Mouse (Mus musculus) left cerebral cortex, postnatal 10 days (tissue): ENCODE measurements at regions not wholly inside any gene's neighbourhood (a gene's known extent, or its start where the extent isn't known, plus 50 kb on each side); places are given as distances from the start of the nearest gene placed in this dataset.

Experiments
- DNase-seq, 2 experiments: peaks; one replicate each; pipeline ENCODE4 v3.0.0; 2021 to 2022; ENCODE audit warnings: low spot score in 2 of 2, mixed read lengths in 1 of 2; ENCODE audit errors: extremely low spot score in 1 of 2
- intact Hi-C: fragments of 180-260 bp; cut with DNase I; formaldehyde crosslinking; loops from one replicate; pipeline ENCODE4 v1.15.1; 2025

DNA sequence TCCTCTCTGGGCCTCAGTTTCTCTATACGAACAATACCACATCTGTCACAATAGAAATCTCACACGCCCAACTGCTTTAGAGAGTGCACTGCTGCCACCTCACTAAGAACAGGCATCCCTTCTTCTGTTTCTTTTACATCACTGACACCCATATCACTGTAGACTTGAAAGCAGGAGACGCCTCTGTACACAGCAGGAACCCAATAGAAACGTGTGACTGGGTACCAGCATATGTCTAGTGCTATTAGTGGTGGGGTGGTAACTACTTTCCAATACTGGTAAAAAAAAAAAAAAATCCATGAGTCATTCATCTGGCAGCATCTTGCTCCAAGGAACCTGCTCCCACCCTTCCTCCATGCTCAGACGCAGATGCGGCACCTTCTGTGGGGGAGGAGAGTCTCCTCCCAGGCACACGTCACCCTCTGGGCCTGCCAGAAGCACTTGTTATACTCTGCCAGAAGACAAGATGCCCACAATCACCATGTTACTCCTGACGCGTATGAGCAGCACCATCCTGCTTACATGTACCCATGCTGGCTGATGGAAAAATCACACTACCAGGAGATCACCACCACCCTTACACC lies 151.3 kb upstream of the Plxna4 start:
- intact Hi-C loops, result no loop called here
- DNase-seq, result no peak

DNA sequence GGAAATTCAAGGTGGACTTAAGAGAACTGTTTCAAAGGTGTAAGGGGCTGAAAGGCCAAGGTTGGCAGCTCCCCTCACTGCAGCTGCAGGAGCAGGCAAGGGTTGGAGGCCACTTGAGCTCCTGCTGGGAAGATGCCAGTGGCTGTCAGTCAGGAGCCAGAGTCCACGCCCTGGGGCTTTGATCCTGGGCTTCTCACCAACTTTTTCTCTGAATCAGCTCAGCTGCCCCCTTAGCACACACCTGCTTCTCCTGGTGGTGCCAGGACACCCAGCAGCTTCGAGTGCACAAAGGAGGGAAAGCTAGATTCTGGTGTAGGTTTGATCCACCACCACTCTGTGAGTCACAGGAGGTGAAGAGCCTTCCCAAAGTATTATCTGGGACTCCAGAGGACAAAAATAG lies 140.7 kb upstream of the Plxna4 start:
- no peak for DNase-seq
- intact Hi-C loops, result no loop called here

DNA sequence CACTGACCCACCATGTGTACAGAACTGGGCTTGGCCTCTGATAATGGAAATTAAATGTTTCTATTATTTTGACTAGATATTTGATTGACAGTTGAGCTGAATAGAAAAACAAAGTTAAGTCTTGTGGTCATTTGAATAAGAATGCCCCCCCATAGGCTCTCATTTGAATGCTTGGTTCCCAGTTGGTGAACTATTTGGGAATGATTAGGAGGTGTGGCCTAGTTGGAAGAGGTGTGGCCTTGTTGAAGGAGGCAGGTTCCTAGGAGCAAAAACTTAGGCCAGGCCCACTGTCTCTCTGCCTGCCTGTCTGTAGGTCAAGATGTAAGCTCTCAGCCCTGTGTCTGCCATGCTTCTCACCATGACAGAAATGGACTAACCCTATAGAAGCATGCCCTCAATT lies 138.6 kb upstream of the Plxna4 start:
- intact Hi-C loops, result no loop called here
- DNase-seq, result no peak

DNA sequence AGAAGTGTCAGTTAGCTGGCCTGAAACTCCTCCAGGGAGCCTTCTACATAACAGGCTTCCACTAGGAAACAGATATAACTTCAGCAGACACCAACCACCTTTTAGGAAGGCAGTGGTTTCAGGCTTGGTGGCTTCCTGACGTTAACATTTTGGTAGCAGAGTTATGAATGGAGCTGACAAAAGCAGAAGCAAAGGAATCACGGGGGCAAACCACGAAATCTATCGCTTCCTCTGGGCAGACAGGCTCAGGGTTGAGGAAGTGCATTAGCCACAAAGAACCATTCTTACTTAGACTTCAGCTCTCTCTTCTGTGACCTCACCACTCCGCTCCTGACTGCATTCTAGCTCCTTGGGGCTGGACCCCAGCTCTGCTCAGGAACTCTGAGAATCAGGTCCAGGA lies 129.9 kb upstream of the Plxna4 start:
- intact Hi-C loops, result no loop called here
- no peak for DNase-seq

DNA sequence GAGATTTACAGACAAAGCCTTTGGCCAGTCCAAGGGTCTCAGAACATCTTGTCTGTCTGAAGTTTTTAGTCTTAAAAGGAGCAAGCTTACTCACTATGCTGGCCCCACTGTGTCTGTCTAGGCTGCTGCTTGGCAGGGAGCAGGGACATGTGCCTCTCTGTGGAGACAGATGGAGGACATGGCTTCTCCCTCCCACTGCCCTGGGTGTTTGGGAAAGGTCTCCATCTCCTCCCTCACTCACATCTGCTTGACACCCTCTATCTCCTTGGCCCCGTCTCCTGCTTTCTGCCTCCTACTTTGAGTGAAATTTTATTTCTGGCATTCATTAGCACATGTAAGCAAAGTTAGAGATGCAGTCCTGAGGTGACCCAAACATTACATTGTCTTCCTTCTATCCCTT lies 127.1 kb upstream of the Plxna4 start:
- intact Hi-C loops, result no loop called here
- DNase-seq, result no peak

DNA sequence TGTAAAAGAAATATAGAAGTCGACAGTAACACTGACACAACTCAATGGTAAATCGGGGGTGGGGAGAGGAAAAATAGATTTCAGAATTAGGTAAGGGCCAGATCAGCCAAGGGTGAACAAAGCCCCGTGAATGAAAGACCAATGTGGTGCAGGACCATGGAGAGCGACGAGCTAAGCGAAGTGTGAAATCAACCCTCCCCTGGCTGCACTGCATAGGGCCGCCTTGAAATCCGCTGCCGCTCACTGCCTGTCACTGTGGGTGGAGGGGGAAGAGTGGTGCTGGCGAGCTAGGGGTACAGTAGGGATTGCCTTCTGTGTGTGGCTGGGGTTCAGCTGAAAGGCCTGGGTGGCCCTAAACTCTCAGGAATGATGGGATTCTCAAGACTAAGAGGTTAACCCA lies 122.2 kb upstream of the Plxna4 start:
- DNase-seq, result peak in 1 of 2 experiments; percentile 36

DNA sequence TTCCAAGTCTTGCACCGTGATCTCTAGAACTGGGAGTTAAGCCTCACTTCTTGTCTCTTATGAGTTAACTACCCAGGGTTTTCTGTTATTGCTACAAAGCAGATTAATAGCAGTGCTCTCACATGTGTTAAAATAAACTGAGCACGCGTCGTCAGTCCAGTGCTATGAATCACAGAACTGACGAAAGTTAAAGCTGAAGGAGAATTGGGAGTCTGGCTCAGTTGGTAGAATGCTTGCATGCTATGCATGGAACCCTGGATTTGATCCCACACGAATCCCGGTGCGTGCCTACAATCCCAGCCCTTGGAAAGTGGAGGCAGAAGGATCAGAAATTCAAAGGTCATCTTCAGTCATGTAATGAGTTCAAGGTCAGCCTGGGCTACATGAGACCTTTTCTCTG lies 121.6 kb upstream of the Plxna4 start:
- no peak for DNase-seq
- intact Hi-C loops, result no loop called here

More for the DNA sequence above, 122.2 kb upstream of the Plxna4 start:
- intact Hi-C loops, result no loop called here

DNA sequence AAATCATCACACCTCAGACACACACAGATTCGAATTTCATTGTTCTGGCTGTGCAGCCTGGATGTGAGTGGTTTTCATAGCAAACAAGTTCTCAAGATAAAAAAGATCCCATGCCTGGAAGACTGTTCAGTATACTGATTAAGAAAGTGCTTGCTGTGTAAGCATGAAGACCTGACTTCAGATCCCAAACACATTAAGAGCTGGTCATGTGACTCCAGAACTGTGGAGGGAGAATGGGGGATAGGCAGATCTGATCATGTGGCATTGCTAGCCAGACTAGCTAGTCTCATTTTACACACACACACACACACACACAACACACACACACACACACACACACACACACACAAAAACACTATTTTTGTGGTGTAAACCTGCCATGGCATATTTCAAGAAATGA lies 119.4 kb upstream of the Plxna4 start:
- no peak for DNase-seq

DNA sequence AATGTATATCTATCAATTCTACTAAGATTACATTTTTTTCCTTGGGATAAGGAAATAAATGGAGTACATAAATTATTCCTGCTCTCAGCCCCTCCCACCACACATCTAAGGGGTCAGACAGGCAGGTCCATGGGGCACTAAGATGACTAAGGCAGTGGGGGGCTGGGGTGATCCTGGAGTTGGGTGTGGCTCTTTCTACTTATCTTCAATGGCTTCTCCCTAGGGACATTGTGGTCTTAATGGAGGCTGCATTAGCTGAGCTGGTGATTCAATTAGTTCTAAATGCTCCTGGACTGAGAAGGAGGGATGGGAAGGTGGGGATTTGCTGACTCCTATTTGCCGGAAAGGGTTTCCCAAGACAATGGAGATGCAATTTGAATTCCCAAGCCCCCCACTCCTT lies 118.4 kb upstream of the Plxna4 start:
- intact Hi-C loops, result no loop called here
- no peak for DNase-seq

More for the DNA sequence above, 119.4 kb upstream of the Plxna4 start:
- intact Hi-C loops, result no loop called here

DNA sequence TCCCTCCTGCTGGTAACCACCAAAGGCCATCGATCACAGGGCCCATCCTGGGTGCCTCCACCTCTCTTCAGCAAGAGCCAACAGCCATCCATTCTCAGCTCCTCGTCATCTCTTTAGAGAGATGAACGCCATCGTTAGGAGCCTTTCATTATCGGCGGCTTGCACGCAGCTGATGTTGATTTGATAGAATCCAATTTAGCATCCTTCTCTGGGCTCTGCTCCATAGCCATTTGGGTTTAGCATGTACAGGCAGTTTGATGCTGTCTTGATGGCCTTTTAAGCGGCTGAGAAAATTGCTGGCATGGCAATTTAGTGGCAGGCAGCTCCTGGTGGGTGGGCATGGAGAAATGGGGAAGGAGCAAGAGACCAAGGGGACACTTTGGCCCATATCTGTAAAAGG lies 115.5 kb upstream of the Plxna4 start:
- intact Hi-C loops, result no loop called here
- no peak for DNase-seq

DNA sequence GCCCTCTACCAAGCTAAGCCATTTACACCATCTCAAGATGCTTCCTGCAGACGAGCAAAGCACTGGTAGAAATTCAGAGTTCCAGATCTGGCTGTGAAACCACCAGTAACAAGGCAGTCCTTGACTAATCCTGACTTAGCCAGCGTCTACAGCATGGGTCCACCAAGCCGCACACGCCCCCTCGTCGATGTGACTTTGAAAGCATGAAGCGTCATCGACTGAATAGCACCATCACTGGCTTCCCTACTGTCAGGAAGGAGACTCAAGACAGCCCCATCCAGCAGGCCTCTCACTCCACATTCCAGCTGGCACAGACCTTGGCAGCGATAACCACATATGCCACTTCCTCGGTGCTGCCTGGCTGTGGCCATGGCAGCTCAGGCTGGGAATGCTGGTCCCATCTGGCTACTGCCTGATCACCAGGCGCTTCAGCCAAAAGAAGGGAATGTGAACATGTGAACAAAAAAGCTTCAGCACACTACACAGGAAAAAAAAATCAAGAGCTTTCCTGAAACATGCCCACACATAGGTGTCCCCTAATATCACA lies 114.3 kb upstream of the Plxna4 start:
- intact Hi-C loops, result no loop called here
- no peak for DNase-seq

DNA sequence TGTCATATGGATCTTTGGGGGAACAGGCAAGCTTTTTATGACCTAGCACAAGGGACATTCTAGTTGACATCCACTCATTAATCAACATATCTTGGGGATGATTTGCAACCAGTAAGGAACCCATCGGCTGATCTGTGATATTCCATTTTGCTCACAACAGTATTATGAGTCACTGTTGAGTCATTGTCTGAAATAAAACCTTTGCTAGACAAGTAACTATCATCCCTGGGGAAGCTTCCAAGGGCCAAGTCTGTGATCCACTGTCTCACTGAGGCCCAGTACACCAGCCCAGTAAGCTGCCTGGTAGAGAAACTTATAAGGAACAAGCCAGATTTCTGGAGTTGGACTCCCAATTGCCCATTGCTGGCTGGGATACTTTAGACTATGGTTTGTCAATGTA lies 111.8 kb upstream of the Plxna4 start:
- intact Hi-C loops, result no loop called here
- no peak for DNase-seq

DNA sequence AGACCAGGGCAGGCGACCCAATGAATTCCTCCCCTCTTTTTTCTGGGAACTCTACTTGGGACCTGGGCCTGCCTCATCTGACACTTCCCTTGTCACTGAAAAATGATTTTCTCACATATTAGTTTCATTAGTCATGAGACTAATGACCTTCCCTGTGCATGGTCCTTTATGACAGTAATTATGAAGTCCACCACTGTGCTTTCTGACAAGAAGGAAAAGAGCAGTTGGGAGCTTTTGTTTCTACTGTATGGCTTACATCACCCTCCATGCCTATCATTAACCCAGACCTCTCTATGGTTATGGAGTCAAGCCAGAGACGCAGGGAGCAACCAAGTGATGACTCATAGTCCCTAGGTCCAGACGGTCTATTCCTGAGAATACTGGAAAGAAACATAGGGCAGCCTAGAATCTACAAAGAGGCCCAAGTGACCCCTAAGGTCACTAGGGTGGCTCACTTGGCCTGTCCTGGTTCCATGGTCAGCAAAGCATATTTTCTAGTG lies 109.8 kb upstream of the Plxna4 start:
- no peak for DNase-seq
- intact Hi-C loops, result no loop called here

DNA sequence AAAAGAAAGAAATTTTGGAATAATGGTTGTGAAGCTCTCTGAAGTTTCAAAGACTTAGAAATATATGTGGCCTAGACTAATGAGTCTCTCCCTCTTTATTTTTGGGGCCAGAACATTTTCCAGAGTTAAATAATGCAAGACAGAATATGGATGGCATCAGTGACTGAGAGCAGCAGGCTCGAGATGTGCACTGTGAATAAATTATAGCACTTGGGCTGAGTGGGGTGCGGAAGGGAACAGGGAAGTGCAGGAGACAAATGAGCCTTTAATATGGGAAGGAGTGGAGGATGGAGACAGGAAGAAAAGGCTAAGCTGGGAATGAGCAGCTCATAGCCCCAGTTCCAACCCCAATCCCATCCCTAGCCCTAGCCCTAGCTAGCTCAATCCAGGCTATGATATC lies 108.0 kb upstream of the Plxna4 start:
- no peak for DNase-seq

DNA sequence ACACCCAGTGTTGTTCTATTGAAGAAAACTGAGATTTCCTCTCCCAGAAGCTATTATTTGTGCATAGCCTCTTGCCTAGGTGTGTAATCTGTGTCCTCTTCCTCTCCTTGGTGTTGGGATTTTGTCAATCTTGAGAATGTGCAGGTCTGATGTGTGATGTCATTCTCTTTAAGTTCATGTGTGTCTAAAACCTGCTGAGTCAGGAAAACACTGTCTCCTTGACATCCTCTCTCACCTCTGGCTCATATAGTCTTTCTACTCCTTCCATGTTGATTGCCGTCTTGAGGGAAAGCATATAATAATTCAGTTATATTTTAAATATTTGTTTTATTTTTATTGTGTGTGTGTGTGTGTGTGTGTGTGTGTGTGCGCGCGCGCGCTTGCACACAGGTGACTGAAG lies 84.6 kb upstream of the Plxna4 start:
- no peak for DNase-seq
- intact Hi-C loops, result no loop called here

More for the DNA sequence above, 108.0 kb upstream of the Plxna4 start:
- intact Hi-C loops, result no loop called here

DNA sequence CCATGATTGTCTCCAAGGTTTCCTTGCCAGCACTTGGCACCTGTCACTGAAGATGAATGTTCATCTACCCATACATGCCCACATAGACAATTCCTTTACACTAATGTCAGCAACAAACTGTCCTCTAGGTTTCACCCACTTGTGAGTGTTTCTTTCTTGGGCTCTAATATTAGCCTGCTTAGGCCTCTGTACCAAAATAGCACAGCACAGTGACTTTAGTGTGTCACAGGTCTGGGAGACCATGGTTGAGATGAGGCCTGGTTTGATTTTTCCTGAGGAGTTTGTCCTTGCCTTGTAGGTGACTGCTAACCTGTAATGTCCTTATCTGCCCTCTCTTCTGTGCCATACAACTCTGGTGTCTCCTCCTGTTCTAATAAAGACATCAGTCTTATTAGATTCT lies 71.8 kb upstream of the Plxna4 start:
- intact Hi-C loops, result no loop called here
- DNase-seq, result no peak

DNA sequence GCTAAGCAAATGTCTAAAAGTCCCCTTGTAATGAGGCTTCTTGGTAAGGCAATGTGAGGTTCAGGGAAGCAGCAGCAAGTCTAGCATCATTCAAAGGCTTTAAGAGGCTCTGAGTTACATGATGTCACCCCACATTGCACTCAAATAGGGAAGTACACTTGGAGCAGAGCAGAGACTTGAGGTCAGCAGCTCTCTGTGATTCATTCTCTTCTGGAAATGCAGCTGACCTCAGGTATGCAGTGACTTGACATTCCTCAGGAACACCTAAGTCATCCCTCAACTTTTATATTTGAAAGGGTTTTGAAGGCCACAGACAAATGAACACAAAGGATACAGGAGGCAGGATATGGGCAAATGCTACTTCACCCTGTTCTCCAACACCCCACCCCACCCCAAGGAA lies 69.4 kb upstream of the Plxna4 start:
- intact Hi-C loops, result no loop called here
- no peak for DNase-seq

DNA sequence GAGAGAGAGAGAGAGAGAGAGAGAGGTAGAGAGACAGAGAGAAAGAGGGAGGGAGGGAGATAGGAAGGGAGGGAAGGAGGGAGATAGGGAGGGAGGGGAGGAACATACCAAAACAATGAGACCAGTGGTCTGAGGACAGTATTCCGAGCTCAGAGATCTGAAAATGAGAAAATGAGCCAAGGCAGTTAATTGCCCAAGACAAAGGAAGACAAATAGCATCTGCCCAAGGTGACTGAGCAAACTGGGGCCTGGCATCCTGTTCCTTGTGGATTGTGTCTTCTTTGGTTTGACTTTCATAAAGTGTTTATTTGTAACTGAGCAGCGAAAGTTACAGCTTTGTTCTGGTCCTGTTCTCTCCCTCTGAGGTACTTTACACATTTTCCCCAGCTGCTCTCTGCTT lies 66.2 kb upstream of the Plxna4 start:
- no peak for DNase-seq
- intact Hi-C loops, result no loop called here

DNA sequence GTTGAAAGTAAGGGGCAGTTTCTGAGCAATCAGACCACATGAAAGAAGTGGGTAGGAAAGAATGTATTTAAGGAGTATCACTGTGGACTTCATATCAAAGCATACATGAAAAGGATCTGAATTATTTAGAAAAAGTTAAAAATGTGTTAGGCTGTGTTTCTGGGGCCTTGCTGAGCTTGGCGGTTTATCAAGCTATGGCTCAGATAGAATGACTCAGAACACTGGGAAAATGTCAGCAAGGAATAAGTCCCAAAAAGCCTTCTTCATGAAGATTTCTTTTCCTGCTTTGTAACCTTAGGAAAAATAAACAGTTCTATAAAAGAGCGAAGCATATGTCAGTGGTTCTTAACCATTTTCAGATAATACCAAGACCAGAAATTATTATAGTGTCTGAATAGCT lies 56.0 kb upstream of the Plxna4 start:
- intact Hi-C loops, result no loop called here

DNA sequence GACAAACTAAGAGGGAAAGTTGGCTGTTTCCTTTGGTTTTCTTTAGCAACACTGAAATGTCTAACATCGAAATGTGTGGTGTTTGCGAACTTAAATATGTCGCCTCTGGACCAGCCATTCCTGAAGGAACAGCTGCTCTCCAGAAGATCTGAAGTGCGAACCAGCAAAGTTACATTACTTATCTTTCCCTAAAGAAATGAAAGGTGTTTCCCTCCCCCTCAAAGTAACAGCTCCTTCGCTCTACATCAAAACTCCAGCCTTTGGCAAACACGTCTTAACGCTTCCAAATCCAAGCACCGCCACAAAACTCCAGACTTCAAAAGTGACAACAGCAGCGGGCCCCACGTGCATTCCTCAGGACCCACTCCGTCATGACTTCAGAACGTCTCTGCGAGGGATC lies 50.9 kb upstream of the Plxna4 start:
- intact Hi-C loops, result no loop called here
- peak; percentile 8 to 19 for DNase-seq

More for the DNA sequence above, 56.0 kb upstream of the Plxna4 start:
- no peak for DNase-seq
